Mouse (Mus musculus) kidney, adult 2 months (tissue): ENCODE measurements around the gene Haghl.

Experiments
- CTCF ChIP-seq: fragments of 200-500 bp; conservative IDR thresholded peaks from 2 replicates; pipeline ENCODE4 v1.5.1; 2011; ENCODE audit warnings: low read depth, mild to moderate bottlenecking, control low read depth, low read length, moderate library complexity, mixed read lengths; ENCODE audit not compliant: insufficient read depth, insufficient read length
- POLR2A ChIP-seq: fragments of 200-500 bp; IDR thresholded peaks from one replicate; pipeline ENCODE4 v1.6.1; 2011; ENCODE audit warnings: low read depth, low read length, control low read depth

- TF ChIP-seq CTCF, result no peak
- no peak for TF ChIP-seq POLR2A
Measured at GRCm38 (mm10) chr17:25738861-25739260, 46.6 kb downstream of the Haghl start.
